Mouse (Mus musculus): ENCODE measurements at regions not wholly inside any gene's neighbourhood (a gene's known extent, or its start where the extent isn't known, plus 50 kb on each side); places are given as distances from the start of the nearest gene placed in this dataset.

DNA sequence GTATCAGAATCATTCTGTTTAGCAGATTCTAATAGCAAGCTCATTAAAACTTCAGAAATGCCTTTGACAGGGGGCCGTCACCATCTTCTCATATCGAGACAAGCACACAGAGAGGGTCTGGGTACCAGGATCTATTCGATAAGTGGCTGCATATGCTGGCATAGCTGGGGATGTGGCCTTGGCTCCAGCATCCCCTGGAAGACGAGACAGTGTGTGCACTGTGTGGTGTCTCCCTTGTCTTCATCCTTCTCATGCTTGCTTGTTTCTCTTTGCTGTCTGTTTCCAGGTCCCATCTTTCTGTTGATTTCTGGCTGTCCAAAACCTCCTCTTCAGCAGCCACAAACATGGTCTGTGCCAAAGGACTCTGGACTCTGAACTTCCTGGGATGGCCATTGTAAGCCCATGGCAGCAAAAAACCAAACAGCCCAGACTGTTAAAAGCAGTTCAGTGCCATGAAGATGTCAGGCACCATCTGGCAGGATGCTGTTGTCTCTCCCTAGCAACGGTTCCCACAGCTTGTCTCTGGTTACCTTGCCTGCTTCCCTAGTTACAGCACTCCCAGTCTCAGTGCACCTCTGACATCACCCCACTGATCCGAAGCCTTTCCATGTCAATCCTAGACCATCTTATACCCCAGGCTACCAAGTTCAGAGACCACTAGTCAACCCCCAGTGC is 56.5 kb downstream of the Kctd12 start:
- no peak for DNase-seq

DNA sequence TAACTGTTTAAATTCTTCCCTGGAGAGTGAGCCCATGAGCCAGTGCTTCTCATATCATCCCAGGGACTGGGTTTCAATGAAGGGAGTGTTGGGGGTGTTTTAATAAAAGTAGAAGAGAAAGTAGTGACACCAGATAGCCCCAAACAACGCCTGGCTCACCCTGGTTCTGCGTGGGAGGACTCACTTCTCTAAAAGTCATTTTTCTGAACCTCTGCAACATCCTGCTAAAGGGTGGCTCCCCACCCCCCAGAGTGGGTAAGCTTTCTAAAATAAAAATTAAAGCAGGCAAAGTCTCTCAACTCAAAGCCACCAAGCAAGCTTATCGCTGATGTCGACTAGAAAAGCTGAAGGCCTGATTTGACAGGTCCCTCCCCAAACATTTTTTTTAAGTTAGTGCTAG is 57.8 kb downstream of the Kctd12 start:
- DNase-seq, result peak in 1 of 2 experiments; percentile 11

DNA sequence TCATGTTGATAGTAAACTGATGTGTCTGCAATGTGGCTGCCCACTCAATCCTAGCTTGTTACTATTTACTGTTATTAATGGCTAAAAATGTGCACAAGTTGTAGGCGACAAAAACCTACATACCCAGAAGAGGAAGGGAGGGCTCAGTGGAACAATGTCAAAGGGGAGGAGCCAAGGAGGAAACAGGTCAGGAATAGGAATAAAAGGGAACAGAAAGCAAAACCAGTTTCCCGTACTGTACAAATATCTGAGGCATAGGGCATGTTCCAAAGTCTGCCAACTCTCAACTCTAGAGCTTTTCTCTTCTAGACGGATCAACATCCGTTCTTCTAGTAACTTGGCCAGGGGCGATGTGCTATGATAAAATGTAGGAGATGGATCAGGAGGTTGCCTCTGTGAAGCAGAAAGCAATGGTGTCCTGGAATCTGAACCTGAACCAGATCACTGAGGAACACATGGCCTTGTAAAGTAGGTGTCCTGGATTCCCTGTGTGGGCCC is 59.9 kb downstream of the Kctd12 start:
- DNase-seq, result no peak

DNA sequence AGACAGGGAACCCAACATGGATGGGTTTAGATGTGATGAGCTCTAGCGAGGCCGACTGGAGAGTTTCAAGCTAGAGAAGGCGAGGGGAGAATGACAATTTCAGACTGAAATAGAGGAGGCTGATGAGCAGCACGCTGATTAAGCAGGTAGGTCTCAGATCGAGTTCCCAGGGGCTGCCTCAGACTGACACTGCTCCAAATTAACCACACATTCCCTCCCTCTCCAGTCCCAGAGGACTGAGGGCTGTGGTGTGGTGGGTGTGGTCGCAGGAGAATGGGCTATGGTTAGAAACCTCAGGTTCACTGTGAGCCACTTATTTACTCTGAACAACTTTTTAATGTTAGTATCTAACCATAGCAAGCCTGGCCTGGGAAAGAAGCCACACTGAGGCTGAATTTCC is 62.0 kb downstream of the Kctd12 start:
- no peak for DNase-seq

DNA sequence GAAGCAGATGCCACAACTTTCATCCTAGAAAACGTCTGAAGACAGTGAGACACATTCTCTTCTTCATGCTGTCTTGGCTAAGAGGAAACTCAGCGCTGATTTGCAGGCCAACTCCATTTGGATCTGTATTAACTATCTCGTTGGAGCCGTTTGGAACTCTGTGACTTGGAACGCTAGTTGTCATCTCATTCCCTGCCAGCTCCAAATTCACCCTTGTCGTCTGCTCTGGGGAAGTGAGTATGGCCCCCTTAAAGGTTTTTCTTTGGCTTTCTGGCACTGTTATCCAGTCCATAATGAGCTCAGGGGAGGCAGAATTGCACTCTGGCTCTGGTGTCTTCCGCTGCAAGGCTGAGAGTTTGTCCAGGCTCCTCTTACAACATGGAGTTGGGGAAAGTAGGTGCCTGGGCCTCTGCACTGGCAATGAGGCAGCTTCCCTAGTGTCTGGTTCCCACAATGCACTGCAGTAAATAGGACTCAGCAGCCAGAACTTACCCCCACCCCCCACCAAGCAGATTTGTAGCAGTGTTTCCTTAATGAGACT is 63.1 kb downstream of the Kctd12 start:
- DNase-seq, result no peak

DNA sequence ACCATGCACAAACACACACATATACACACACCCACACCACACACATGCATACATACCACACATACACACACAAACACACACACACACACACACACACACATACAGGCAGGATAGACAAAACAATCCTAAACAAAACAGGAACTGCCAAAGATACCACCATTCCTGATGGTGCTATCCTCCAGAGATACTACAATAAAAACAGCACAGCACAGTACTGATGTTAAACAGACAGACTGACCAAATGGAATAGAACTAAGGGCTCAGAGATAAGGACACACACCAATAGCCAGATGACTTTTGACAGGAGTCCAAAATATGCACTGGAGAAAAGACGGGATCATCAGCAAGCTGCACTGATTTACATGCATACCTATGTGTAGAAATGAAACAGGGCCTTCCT is 64.5 kb downstream of the Kctd12 start:
- no peak for DNase-seq

DNA sequence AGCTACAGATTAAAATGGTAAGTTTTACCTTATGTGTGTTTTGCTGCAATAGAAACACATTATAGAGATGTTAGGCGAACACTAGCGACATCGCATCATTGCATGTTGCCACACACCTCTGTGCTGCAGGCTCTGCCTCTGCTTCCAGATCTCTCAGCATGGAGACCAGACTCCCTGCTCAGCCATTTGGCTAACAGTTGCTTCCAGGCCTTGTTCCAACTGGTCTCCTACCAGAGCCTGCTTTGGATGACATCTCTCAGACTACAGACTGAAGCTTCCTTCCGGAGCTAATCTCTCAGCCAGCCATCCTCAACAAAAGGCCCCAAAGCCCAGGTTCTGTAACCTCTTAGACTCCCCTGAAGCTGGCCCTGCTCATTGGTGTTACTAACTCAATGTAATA is 66.5 kb downstream of the Kctd12 start:
- no peak for DNase-seq

DNA sequence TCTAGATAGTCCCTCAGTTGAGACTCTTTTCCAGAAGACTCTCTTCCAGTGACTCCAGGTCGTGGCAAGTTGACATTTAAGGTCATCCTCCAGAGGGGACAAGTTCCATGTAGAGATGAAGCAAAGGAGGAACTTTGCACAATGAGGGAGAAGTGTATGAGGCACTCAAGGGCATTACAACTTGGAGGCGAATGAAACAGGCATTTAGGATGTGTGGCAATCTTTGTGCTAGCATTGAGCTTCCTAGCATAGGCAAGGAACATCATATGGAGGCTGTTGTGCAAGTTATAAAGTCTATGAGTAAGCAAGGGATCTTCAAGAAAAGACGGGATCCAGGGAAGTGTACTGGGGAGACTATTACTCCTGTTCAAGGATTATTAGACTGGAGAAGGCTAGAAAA is 70.9 kb downstream of the Kctd12 start:
- no peak for DNase-seq

DNA sequence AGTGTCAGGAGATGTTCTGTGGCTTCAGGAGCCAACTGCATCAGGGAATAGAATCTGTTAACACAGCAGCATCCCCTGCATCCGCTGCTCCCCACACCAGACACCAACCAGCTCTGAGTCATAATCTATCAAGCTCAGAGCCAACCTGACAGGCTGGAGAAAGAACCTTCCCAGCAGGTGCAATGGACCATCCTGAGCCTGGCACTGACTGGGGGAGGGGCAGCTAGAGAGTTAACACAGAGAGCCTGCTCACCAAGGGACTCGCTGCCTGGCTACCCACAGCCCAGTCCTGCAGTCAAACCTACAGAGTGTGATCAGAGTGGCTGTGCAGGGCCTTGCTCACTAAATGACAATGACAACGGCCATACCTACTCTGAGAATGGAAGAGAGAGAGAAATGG is 73.4 kb downstream of the Kctd12 start:
- no peak for DNase-seq

DNA sequence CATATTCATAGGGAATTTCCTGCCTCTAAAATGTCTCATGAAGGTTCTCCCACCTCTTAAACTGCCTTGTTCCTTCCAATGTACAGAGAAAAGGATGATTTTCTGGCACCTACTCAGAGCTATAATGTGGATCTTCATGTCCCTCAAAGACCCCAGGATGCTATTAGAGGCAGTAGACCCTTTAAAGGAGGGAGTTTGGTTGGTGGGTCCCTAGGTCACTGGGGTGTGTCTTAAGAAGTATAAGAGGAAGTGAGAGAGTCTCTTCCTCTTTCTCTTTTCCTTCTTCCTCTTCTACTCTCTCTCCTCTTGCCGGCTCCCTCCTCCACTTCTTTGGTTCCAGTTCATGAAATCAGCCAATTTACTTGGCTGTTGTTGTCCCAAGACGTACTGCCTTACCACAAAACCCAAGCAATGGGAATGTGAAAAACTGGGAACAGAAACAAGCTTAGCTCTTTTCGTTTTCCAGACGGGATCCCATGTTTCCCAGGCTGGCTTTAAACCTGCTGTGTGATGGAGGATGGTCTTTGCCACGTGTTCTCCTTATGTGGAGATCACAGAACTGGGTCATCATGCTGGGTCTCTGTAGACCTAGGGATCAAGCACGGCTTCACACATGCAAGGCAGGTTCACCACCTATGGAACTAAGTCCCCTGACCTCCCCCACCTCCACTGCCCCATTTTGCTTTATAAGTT is 74.9 kb downstream of the Kctd12 start:
- DNase-seq, result no peak

DNA sequence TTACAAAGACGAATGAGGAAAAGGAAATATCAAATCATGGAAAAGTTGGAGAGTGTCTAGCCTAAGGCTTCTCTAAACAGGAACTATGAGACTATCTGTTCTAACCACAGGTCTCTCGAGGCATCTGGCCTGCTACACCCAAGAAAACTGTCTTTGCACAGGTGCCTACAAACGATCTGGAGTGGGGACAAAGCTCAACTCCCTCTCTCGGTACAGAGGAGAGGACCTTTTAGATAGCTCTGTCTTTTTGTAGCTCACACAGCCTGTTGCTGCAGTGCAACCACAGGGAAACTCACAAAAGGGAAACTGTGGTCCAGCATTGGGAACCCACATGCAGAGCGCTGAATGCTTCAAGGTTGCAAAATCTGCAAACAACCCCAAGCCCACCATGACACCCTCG is 75.6 kb downstream of the Kctd12 start:
- DNase-seq, result peak in 1 of 2 experiments; percentile 51

DNA sequence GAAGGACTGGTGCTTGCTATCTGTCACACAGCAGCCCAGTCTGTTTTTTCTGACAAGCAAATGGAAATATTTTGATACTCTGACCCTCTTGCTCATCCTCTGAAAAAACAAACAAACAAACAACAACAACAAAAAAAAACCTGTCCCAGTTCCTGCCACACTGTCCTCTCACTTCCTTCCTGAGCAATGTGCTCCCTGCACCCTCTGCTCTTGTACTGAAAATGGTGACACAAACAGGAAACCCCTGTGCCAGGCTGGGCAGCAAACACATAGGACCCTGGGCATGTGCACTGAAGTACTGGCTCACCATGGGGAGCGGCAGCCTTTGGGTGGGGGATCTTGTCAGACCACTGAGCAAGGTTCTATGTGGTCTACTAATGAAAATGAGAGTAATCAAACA is 76.2 kb downstream of the Kctd12 start:
- peak; percentile 33 to 49 for DNase-seq

DNA sequence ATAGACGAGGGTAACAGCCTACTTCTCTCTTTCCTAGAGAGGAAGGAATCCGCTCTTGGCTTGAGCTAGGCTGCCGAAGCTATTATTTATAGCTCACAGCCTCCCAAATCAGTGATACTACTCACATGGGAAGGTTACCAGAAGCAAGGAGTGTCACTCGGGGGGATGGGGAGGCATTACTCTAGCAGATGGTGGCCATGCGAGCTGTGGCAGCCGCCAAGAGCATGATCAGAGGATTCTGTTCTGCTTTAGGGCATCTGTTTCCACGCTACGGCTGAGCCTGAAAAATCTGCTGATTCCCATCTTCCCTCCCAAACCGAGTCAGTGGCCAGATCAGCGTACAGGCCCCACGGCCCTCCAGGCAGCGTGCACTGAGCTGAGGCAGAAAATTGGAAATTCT is 79.5 kb downstream of the Kctd12 start:
- no peak for DNase-seq

DNA sequence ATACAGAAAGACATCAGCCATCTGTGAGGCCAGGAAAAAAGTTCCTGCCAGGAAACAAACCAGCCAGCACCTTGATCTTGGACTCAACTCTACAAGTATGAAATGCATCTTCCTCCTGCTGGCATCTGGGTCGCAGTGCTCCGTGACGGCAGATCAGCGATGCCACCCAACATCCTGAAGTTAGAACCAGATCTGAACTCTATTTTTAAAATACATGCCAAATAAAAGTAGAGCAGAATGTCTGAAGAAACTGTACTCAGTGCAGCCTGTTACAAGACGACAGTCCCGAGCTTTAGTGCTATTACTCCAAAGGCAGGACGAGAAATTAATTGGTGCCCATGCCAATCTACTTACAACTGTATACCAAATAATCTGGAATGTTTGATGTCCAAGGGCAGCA is 80.2 kb downstream of the Kctd12 start:
- DNase-seq, result no peak

DNA sequence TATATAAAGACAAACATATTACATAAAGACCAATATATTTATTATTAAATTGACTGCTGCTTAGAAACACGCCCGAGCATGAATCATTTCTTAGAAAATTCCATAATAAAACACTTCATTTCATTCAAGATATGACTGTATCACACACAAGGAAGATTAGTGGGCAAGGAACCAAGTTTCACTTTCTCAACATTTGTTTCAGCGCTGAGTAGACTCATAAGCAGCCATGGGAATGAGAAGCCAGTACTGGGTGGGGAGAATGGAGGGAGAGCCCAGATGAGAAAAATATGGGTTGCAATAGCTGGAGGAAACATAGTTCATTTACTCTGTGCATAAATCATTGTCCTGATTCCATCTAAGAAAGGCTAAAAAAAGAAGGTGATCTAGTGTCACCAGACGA is 84.0 kb downstream of the Kctd12 start:
- no peak for DNase-seq

DNA sequence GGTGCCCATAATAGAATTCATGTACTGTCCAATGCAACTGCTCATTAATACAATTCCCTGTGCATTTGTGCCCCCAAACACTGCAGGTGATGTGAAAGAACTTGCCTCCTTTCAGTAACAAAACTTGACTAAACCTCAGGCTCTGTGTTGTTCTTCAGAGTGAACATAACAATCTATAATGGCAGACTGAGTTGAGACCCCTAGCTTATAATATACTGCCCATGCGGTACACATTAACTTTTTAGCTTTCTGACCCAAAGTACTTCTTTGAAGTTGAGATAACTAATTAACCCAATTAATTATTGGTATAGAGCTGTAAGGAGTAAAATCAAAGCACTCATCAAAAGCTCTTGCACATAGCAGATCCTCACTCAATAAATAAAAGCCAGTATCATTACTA is 85.4 kb downstream of the Kctd12 start:
- no peak for DNase-seq

DNA sequence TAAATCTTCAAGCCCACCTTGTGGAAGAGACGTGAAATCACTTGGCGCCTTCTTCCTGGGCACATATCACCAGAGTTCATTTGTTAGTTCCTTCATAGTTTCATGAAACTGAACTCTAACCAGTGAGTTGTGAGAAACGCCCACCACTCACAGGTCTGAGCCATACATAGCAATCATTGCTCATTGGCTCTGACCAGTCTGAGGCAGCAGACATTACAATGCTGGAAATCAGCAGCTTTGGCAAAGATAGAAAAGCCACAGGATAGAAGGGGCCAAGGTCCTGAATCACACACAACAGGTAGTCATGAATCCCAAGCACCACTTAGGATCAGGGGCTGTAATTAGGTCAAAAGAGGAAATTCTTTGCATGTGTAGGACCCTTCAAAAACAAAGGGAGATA is 85.9 kb downstream of the Kctd12 start:
- no peak for DNase-seq

DNA sequence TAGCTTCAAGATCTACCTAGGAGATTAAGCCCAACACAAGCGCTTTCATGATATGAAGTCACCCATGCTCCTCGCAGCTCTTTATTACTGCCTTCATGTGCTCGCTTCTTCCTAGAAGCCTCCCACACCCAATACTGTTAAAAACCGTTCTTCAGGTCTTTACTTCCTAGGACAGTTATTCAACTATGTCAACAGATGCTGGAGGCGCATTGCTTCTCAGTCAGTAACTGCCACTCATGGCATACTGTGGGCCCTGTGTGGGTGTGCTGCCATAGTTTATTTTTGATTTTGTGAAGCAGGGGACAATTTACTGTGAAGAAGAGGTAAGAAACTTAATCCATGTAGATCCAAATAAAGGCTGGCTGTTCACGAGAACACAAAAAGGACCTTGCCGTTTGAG is 89.2 kb downstream of the Kctd12 start:
- no peak for DNase-seq

DNA sequence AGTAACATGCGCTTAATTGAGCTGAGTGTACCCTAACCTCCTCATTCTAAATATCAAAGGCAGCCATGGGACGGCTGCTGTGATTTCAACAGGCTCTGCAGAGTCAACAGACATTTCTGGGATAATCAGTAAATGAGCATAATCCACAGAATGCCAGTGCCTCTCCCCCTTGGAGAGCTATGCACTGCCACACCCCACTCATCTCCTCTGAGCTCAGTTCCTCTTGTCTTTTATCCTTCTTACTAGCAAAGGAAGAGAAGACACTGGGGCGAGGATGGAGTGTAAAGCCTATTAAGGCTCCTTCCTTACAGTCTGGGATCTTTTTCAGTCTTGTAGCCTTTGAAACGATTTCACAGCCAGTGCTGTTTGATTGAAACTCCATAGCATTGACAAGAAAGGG is 90.9 kb downstream of the Kctd12 start:
- no peak for DNase-seq

DNA sequence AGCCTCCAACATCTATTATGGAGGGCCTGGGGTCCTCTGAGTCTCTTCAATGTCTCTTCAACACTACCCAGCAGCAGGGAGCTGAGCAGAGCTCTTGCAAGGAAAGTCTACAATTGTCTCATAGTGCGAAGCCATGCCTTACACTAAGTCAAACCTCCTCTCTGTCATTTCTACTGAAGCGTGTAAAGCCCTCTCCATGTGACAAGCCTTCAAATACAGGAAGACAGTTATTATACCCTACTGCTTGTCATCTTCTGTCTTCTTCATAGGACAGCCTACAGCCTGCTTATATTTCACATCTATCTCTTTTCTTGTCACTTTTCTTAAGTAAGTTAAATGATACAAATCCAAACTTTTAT is 97.2 kb downstream of the Kctd12 start:
- DNase-seq, result no peak

DNA sequence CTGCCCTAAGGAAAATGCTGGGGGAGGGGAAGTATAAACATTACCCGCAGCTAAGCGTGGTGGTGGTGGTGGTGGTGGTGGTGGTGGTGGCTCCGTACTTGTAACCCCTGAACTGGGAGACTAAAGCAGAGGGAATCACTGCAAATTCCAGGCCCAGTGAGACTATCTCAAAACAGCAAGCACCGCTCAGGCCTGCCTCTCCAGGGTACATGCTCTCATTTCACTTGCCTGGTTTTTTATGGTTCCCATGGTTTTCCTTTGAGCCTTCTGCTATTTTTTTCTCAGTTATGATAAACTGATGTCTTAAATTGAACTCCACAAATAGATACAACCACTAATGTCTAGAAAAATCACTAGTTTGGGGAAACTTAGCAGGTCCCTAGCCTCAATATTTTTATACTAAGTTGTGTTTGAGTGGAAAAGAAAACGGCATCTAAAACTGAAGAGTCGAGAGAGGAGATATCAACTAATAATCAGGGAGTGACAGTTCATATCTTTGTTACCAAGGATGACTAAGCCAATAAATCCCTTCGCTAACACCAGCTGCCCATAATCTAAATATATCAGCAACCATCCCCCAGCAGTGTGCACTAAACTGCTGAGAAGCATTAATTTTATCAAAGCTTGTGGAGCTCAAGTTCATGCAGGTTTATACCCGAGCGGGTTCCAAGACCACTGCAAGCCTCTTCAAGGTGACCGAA is 97.7 kb downstream of the Kctd12 start:
- DNase-seq, result no peak

DNA sequence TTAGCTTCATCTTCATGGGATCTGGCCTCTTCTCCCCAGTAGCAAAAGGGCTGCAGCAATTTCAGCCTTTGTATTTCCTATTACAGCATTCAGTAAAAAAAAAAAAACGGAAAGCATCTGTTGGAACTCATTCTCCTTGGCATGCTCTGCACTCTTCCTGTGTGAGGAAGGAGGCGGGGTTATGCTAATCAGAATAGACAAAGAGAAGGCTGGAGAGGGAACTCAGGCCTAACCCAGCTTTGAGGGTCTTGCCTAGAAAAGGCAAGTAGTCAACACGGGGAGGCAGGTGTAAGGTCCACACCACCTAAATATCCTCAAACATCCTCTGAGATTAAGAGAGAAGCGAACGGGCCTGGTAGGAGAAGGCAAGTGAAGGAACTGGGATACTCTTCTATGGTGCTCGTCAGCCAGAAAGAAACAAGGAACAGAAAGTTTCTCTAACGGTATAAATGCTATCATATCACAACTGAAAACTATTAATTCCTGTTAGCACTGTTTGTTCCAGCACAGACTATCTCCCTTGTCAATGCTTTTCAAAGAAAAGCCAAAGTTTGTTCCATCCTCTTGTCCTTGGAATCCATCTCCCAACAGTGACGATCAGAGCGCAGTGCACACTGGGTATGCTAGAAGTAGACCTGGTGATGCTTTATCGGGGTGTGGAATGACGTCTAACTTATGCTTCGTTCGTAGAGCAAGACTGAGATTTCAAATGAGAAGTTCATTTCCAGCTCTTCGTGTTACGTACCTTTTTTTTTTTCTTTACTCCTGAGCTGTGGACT is 98.9 kb downstream of the Kctd12 start:
- DNase-seq, result peak in 1 of 2 experiments; percentile 21

DNA sequence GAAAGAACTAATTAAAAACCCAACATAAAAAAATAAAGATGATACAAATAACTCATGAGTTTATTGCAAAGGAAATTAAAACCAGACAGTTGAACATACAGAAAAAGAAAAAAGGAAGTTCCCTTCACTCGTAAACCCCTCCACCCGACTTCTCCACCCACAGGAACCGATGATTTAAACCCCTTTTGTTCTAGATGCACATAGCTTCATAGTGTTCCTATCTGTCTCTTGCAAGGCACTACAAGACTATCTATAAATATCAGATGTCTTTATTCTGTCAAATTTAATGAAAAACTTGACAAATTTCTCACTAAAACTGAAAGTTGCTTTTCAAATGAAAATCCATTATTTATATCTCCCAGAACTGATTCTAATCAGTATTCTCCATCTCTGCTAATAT is 100.2 kb downstream of the Kctd12 start:
- no peak for DNase-seq
